Mouse (Mus musculus) brain, adult 2 months (tissue): ENCODE results near the gene Uqcc3.
"Not testable (repeated sequence)": the region's sequence is repeated elsewhere in the genome, so short reads cannot be mapped to it uniquely, and the experiment has no call there.

ENCODE experiments used
- DNase-seq: peaks from one replicate; pipeline ENCODE4 v3.0.0; 2011; ENCODE audit warnings: low read depth, low spot score

The Uqcc3 gene

GRCm38 (mm10) chr19:8895397-8895960 lies 14.8 kb upstream of the Uqcc3 start:
- DNase-seq, result no peak

- DNase-seq, result peak; percentile 96
Measured at GRCm38 (mm10) chr19:8892829-8893766, 12.4 kb upstream of the Uqcc3 start, which contains the start of gene Ints5. Ints5 (plus strand) TSS chr19:8893005.

GRCm38 (mm10) chr19:8888511-8889385 lies 8.0 kb upstream of the Uqcc3 start, which contains the start of the genes 1810009A15Rik and Gm49416:
1810009A15Rik (plus strand) TSS chr19:8888853.
Gm49416 (plus strand) TSS chr19:8888926.
- peak; percentile 99 for DNase-seq

GRCm38 (mm10) chr19:8887585-8888463 lies 7.1 kb upstream of the Uqcc3 start:
- no peak for DNase-seq

GRCm38 (mm10) chr19:8886916-8887584 lies 6.3 kb upstream of the Uqcc3 start:
- no peak for DNase-seq

- DNase-seq, result no peak
Measured at GRCm38 (mm10) chr19:8883616-8884015, 2.9 kb upstream of the Uqcc3 start, which contains the start of the genes Lbhd1 and Gm49403. Lbhd1 (plus strand) TSS chr19:8883732. Gm49403 (plus strand) TSS chr19:8883930.

GRCm38 (mm10) chr19:8881034-8881392 lies 290 bp upstream of the Uqcc3 start:
- no peak for DNase-seq

GRCm38 (mm10) chr19:8875031-8875430 lies 5.7 kb downstream of the Uqcc3 start:
- no peak for DNase-seq

- no peak for DNase-seq
Measured at GRCm38 (mm10) chr19:8872266-8872840, 8.4 kb downstream of the Uqcc3 start.

- peak; percentile 99 for DNase-seq
Measured at GRCm38 (mm10) chr19:8871267-8872186, 9.2 kb downstream of the Uqcc3 start, which contains the start of gene Ubxn1. Ubxn1 (plus strand) TSS chr19:8871496.

- no peak for DNase-seq
Measured at GRCm38 (mm10) chr19:8870838-8871237, 9.9 kb downstream of the Uqcc3 start.

- DNase-seq, result not testable (repeated sequence)
Measured at GRCm38 (mm10) chr19:8870381-8870780, 10.3 kb downstream of the Uqcc3 start.

GRCm38 (mm10) chr19:8864265-8864664 lies 16.5 kb downstream of the Uqcc3 start:
- peak; percentile 54 for DNase-seq

- peak; percentile 35 for DNase-seq
Measured at GRCm38 (mm10) chr19:8859018-8859417, 21.7 kb downstream of the Uqcc3 start.

GRCm38 (mm10) chr19:8857689-8858088 lies 23.0 kb downstream of the Uqcc3 start:
- peak; percentile 76 for DNase-seq

- peak; percentile 60 for DNase-seq
Measured at GRCm38 (mm10) chr19:8853117-8853516, 27.6 kb downstream of the Uqcc3 start.

GRCm38 (mm10) chr19:8852236-8852928 lies 28.3 kb downstream of the Uqcc3 start:
- DNase-seq, result no peak

GRCm38 (mm10) chr19:8851639-8852038 lies 29.1 kb downstream of the Uqcc3 start:
- DNase-seq, result no peak
